Mouse (Mus musculus): ENCODE data around the gene Slc16a4.

DNA sequence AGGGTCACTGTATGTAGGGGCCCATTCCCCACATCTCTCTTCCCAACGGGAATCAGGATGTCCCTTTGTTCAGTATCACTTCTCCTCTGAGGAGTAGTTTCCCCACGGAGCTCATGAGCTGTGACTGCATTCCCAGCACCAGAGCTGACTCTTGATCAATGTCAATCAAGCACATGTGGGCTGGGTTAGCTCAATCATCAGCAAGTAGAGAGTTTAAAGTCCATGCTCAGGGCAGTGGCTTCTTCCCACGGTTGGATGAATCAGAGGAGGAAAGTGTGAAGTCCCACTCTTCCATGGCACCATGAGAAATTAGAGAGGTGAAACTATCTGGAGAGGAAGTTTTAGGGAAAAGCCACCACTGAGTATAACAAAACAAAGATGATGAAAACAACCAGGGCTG lies 42.0 kb upstream of the Slc16a4 start:
- TF ChIP-seq CTCF (IDR thresholded peaks at IDR 0.05; ENCODE audit: control insufficient read depth, insufficient read depth, insufficient read length) (no peak), USF1 (IDR thresholded peaks at IDR 0.05; ENCODE audit: low read depth) (no peak), CEBPB (IDR thresholded peaks at IDR 0.05; ENCODE audit: low read depth) (no peak), MAX (IDR thresholded peaks at IDR 0.05) (no peak)
